Mouse (Mus musculus): ENCODE results near the gene Oxct1.

Oxct1 gene

DNA sequence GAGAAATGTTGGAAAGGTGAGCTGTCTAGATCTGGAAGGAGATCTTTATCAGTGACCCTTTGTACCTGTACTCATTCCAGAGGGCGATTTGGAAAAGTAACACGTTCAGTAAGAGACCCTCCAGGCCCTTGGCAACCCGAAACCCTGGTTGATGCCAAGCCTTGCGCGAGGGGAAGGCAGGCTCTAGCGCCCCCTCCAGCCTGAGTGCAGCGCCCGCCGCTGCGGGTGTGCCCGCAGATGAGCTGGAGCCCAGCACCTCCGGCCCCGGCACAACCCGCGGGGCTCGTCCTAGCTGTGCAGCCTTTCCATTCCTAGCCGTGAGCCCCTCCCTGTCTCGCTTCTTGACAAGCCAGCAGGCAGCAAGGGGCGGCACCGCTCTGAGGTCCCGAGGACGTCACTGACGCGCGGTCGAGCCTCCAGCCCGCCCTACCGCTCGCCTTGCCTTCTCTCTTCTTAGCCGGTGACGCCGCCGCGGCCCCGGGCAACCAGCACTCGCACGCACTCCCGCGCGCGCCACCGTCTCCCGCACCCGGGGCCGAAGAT, at the start of gene Oxct1:
TSS of gene Oxct1 (plus strand) at position 153 of the 543 bp plus-strand sequence.
- DNase-seq (ENCODE audit: low read depth, low spot score) = peak; percentile 90

DNA sequence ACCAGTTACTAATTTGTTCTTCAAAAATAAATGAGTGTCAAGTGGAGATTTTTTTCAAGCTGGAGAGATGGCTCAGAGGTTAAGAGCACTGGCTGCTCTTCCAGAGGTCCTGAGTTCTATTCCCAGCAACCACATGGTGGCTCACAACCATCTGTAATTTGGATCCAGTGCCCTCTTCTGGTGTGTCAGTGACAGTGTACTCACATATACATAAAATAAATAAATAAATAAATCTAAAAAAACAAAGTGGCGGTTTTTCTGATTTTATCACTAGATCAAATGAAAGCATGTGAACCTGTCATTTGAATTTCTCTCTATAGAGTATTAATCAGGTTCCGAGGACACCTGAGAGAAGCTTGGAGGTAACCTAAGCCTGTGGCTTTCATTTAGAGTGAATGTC, 47.9 kb upstream of the Oxct1 start:
- peak; percentile 20 for DNase-seq (ENCODE audit: low read depth, low spot score)

DNA sequence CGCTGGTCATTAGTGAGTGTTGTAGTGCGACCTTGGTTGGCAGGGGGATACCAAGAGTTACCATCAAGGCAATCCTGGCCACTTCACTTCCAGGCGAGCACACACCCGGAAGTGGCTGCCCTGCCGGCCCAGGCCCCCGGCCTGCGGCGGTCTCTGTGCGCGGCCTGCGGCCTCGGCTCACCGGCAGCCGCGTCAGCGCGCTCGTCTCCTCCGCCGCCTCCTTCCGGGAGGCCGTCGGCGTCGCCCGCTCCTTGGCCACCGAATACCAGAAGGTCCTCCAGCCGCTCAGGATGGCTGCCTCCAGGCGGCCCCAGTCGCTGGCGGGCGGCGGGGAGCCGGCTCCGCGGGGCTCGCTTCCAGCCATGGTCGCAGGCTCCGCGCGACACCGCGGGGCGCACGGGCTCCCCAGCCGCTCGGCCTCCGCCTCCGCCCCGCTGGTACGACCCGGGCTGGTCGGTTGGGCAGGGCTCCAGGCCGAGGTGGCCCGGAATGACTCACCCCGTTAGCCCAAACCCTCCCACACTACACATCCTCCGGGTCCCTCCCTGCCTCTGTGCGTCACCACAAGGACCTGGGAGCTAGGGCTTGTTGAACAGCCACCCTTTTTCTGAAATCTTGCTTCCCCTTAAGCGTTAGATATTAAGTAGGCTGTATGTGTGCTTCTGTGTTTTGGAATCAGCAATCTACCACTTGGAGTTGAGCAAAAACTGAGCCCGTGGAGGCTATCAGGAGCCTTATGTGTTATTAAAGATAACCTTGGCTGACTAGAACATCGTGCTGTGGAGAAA, 46.9 kb upstream of the Oxct1 start, which contains the start of gene Fbxo4:
TSS of gene Fbxo4 (minus strand) at position 513 of the 788 bp plus-strand sequence.
- DNase-seq (ENCODE audit: low read depth, low spot score) = peak; percentile 80

DNA sequence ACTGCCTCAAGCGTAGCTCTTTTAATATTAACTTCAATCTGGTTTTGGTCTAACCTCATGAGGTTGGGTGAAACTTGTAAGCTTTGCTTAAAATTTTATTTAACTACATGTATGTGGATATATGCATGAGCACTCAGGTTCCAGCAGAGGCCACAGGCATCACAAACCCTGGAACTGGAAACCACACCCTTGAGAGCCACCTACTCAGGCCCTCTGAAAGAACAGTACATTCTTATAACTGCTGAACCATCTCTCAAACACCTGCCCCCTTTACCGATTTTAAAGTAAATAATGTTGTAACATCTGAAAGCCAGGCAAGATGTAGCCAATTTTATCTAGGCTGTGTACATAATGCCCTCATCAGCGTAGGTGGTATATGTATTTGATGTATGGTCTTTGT, 46.3 kb upstream of the Oxct1 start:
- DNase-seq (ENCODE audit: low read depth, low spot score) = peak; percentile 35

DNA sequence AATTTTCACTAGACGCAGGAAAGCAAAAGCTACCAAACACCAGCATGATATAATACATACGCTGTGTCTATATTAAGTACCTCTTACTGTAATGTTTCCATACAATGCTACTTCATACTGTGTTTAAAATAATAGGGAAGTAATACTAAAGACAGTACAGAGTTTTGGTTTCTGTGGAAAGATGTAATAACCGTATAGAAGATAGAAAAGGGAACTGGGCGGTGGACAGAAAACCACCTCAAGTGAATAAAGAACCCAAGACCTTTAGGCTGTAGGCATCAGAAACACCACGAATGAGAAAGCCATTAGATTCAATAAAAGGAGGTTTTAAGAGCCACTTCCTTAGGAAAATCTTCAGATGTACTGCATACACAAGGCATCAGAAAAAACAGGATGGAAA, 43.5 kb upstream of the Oxct1 start:
- DNase-seq (ENCODE audit: low read depth, low spot score) = no peak

DNA sequence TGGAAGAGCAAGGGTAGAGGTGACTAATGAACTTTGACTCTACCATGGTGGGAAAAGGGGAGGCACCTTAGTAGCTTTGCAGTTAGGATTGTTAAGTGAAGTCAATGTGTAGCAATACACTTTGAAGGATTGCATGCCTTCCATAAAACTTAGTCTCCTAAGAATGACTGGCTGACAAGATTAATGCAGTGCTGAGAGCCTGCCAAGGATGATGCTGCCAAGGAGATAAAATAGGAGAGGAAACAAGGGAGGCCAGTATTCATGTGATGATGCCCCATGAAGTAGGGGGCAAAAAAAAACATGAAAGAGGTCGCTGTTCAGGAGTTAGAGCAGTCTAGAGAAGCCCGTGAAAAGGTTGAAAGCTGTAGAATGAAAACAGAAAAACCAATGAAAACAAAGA, 41.3 kb upstream of the Oxct1 start:
- DNase-seq (ENCODE audit: low read depth, low spot score) = no peak

DNA sequence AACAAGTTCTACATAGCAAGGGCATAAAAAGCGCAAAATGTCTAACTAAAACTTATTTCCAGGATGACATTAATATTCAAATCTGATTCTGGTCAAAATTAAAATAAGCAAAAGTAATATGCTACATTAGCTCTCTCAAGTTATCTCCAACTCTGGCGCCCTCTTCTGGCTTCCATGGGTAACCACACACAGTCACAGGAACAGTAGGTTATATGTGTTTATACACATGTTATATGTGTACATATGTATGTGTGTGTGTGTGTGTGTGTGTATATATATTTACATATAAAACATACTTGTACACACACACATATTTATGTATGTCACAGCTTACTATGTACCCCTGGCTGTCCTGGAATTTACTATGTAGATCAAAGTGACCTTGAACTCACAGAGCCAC, 38.2 kb upstream of the Oxct1 start:
- peak; percentile 69 for DNase-seq (ENCODE audit: low read depth, low spot score)

DNA sequence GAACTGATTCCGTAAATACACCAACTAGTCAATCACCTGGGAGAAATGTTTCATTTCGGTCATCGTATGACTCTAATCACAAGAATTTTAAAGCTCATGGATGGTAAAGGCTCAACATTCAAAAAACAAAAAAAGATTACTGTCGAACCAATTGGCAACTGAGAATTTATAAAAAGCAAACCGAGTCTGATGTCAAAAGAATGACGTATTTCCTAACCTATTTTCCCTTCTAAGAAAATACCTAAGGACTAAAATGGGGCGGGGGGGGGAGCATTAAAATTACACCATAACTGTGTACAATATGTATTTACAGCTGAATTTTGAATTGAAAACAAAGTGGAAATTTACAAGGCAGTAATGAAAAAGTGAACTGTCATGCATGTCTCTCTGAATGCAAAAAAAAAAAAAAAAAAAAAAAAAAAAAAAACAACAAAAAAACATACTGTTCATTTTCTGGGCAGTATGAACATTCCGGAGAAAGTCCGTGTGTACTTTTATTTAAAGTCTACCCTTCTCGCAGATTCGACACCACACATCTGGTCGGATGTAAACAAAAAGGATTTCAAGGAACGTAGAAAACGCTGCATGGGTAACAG, 31.2 kb upstream of the Oxct1 start:
- DNase-seq (ENCODE audit: low read depth, low spot score) = peak; percentile 56

DNA sequence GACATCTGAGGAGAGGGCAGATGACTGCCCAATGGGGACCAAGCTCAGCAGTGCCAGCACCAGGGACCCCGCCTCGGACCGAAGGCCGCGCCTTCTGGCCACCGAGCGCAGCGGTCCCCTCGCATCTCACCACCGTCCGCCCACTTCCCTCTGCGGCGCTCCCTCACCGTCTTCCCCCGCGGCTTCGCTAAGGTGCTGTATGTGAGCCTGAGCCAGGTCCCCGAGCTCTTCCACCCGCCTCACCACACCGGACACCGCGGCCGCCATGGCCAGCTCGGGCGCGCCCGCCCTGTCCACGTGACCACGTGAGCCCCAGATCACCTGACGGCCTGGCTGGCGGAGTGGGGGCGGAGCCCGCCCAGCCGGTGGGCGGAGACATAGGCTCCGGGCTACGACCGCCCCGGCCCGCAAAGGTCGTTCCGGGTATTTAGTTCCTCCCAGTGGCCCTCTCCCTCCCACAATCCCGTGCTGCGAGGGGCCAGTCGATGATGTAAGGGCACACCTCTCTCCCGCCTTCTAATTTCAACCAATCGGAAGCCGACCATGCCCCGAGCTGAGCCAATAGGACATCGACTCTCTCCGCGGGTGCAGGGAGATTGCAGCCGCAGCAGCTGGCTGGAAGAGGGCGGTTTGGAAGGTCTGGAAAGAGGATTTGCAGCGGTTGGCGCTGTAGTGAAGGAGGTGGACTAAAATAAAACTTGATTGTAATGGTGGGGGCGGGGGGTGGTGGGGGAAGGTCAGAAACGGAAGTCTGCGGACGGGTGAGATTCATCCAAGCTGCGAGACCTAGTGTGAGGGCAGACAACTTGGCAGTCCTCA, 30.5 kb upstream of the Oxct1 start, which contains the start of gene AW549877:
TSS of gene AW549877 (minus strand) at position 297 of the 819 bp plus-strand sequence.
- DNase-seq (ENCODE audit: low read depth, low spot score) = peak; percentile 98

DNA sequence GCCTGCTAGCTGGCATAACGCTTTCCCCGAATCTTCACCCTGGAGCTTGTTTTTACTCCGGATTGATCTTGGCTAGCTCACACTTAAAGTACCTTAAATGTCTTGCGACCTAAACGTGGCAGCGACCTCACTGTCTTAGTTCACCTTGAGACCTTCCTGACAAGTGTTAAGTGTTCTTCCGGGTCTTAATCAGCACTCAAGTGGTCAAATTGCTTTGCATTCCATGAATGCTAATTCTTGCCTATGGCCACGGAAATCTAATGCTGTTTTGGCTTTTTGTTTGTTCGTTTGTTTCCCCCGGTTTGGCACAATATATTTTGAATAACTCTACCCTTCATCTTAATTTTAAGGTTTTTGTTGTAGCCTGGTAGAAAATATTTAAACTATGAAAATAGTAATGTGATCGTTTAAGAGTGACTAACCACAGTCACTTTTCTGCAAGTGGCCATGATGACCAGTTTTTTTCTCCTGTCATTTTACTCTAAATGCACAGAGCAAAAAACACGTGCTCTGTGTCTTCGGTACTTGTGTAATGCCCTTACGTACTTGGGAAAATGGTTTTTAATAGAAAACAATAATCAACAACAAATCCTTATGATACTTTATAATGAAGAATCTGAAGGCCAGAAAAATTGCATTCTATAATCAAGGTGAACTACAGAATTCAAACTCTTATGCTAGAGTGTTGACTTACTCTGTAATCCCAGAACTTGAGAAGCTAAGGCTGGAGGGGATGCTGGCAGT, 29.7 kb upstream of the Oxct1 start:
- no peak for DNase-seq (ENCODE audit: low read depth, low spot score)

DNA sequence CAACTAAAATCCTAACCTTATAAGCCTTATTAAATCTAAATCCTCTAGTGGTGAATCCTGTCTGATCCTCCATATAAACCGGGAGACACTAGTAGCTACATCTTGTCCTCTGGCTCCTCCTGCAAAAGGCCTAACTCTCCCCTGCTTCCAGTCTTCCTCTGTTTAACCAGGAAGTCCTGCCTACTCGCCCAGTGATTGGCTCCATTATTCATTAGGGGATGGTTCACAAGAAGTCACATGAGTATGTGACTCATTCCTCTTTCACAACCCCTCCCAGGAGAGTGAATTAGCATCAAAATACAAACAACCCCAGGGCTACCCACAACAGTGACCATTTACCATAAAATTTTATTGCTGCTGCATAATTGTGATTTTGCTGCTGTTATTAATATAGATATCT, 27.0 kb upstream of the Oxct1 start:
- no peak for DNase-seq (ENCODE audit: low read depth, low spot score)

DNA sequence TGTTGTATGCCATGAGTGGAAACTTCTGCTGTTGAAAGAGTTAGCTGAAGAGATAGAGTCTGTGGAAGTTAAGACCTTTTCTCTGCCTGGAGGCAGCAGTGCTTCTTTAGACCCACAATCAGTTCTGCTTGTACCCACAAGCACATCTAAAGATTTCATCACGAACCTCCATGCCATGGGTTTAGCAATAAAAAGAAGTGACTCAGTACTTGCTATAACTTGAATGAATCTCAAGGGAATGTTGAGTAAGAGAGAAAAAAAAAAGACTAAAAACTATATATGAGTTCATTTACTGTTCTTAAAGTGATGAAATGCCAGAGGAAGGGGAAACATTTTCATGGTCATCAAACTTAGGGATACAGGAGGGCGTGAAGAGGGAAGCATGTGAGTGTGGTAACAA, 25.6 kb upstream of the Oxct1 start:
- DNase-seq (ENCODE audit: low read depth, low spot score) = no peak

DNA sequence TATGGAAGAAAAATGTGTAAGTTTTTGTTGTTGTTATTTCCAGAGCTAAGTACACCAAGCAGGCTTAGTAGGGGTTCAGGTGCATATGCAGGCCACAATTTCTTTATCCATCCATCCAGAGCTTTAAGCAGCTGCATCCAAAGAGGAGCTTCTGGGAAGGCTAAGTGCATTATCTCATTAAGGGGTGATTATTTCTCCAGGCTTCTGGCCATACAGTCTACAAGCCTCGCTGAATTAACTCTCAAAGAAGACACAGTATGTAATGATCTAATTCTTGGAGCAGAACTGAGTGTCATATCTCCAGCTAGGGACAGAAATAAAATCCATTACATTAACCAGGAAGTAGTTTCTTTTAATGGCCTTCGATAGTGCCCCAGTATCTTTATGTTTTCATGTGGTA, 12.3 kb upstream of the Oxct1 start:
- no peak for DNase-seq (ENCODE audit: low read depth, low spot score)

DNA sequence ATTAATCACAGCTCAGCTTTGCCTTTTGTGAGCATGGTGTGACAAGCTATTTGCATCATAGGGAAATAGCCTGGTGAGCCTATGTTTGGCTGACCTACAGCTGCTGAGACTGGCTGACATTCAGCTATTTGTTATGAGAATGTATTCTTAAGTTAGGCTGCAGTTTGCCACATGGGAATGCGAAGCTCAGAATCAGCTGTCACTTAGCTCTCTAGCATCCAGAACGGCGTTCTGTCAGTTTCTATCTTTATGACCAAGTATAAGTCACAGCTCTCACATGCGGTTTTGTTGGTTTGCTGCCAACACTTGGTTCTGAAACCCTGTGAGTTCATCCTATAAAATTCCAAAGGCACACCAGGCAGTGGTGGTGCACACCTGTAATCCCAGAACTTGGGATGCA, 5.5 kb upstream of the Oxct1 start:
- DNase-seq (ENCODE audit: low read depth, low spot score) = no peak

DNA sequence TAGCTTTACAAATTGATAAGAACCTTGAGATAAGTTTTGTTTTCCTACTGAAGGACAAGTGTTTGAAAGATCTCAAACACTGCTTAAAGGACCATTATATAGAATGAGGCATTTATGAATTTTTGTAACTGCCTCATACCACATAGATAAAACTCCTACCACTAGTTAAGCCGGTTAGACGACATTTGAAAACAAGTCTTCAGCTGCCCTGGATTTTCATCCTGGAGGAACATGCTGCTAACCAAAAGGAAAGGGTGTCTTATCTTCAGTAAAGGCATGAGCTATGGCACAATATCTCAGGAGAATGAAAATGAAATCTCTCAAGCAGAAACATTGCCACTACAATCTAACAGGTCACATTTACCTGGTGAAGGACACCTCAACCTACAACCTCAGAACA, 2.4 kb upstream of the Oxct1 start:
- no peak for DNase-seq (ENCODE audit: low read depth, low spot score)

DNA sequence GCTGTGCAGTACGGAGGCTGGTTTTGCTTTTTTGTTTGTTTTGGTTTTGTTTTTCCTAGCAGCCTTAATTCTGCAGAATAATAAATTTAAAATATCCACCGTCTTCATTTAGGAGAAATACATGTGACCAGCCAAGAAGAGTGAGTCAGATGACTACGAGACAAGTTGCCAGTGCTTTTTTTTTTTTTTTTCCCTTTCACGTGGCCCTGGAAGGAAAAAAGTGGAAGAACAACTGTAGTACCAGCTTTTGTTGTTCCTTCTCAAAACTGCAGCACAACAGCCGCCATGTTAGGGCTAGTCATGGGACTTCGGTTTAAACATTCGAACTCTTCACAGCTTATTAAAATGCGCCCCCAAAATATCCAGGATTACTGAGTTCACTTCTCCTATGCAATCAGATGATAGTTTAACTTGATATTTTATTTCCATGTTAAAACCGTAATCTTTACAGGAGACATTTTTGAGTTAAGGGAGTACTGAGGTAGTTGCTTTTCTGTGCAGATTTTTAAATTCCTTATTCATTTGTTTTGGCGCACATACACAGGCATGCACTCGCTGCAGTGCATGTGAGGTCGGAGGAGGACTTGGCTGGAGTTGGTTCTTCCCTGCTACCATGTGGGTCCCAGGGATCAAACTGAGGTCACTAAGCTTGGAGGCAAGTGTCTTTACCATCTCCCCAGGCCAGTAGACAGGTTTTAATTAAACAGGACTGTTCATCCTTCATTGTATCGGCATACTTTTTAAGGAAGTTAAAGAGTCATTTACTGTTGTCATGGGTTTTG, 1.3 kb upstream of the Oxct1 start:
- no peak for DNase-seq (ENCODE audit: low read depth, low spot score)

DNA sequence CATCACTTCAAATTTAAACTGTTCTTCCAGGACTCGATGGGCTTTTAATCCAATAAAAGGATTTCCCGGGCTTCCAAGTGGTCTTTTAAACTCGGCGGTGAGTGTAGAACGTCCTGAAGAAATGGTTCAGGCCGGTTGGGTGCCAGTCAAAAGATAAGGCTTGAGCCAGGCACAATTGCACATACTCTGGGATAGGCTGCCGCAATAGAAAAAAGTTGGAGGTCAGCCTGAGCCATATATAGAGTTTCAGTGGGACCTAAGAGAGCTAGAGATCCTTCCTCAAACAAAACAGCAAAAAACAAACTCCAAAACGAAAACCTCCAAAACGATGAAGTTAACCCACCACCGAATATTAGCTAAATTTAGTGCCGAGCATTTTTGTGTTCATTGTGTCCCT, 677 bp upstream of the Oxct1 start:
- DNase-seq (ENCODE audit: low read depth, low spot score) = no peak

DNA sequence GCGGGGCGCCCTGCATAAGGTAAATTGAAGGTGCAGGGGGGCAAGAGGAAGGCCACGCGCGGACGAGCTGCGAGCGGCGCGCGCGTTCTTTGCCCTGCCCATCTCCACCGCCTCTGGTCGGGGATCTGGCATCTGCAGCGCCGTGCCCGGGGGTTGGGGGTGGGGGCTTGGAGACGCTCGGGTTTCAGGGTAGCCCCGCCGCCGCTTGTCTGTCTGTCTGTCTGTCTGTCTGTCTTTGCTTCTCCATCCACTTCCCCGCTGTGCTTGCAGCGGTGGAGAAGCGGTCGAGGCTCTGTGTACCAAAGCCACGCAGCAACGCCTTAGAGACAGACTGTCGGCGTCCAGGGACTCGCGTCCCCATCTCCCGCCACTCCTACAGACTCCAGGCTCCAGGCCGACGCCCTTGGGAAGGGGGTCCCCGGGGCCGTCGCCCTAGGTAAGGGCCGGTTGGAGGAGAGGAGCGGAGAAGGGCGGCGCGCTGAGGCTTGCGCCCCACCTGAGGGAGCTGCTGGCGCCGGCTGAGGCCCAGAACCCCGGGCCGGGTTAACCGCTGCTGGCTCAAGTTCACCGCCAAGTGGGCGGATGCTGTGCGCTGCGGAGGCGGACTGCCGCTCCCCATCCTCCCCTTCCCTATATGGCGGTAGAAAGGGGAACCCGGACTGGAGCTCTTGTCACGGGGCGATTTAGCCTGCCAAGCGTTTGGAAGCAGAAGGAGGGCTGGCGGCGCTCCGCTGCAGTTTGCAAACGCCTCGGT, 825 bp downstream of the Oxct1 start:
- peak; percentile 79 for DNase-seq (ENCODE audit: low read depth, low spot score)

DNA sequence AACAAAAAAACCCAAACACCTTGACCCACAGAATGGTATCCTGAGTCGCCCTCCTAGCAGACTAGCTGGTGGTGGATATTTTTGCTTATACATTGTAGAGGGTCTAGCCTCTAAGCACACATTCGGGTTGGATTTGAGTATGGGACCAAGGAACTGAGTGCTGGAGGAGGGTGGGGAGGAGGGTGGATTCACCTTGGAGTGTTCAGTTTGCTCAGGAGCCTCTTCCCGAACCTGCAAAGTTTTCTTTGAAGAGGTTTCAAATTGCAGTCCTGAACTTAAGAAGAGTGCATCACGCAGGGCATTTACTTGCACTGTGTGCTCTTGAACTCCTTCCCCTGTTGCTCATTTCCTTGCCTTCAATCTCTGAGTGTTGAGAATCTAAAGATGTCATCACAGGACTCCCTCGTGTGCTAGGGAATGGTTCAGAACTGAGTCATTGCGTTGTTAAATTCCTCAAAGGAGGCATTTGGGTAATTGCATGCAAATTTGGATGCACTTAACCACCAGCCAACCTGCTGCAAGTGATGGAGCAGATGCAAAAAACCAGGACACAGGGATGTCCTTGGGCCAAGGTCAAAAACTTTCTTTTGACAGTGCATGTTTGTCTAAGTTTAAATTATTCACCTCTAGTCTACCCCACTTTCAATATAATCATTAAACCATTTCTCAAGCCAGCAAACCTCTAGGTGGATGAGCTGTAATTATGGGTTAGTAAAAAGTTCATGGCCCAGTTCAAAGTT, 1.7 kb downstream of the Oxct1 start:
- peak; percentile 14 for DNase-seq (ENCODE audit: low read depth, low spot score)

Data from CD4-positive, CD25-positive, alpha-beta regulatory T cell, adult 2 months (primary cell).